In the genomic region with DNA sequence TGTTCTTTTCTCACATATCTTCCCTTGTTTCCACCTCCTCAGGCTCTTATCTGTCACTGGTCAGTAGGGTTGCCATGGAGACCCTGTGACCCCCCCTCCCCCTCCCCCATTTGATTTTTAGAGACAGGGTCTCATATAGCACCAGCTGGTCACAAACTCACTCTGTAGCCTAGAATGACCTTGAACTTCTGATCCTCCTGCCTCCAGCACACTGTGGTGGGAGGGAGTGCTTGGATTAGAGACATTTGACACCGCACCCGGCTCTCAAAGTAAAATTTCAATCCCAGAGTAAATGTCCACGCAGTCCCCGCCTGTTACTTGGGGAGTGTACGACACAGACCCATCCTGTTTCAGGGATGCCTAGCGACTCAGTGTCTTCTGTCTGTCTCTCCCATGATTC, we compare ENCODE assay signal across 23 mouse cellular contexts. TPM values are rescaled to one million over a fixed set of nuclear protein-coding genes. Genes with fewer than 3 reads are reported as not detected.
A peak's percentile ranks its signal among the peaks of the same experiment; 100 is the strongest.
DNase-seq lines count a peak whose midpoint lies in the region; ATAC-seq and TF ChIP-seq lines count a peak whose summit lies in the region.
"Had no signal": no experiment of that assay in that cellular context is flagged by ENCODE, and none has a peak within 500 bp of the region (broad histone marks: within the 10 kb centered on the region; RNA-seq: fewer than 3 reads in every experiment).

No protein-coding gene starts in this region.

- no peak overlapping the region for H3K4me2 ChIP-seq in hindbrain, embryonic 12.5 days (replicated peaks)
- H3K4me2 ChIP-seq in hindbrain, postnatal 0 days (ENCODE audit: low read depth, low read length) = no peak overlapping the region
- no peak overlapping the region for H3K4me2 ChIP-seq in midbrain, embryonic 12.5 days (replicated peaks)
- H3K4me2 ChIP-seq in midbrain, embryonic 11.5 days = no peak overlapping the region
- H3K4me2 ChIP-seq: embryonic facial prominence, embryonic 15.5 days; forebrain, embryonic 15.5 days had no signal

- ATAC-seq in hindbrain, embryonic 12.5 days (ENCODE audit: low FRiP score) = peak; percentile 14; the same call in 1 of the 2 replicates
- no peak for ATAC-seq in hindbrain, postnatal 0 days
- no peak for ATAC-seq in midbrain, embryonic 12.5 days (ENCODE audit: low FRiP score, low read depth)
- ATAC-seq in midbrain, embryonic 11.5 days (ENCODE audit: low FRiP score) = no peak
- ATAC-seq: CD4-positive, CD25-positive, alpha-beta regulatory T cell, adult 4 months; forebrain, embryonic 15.5 days had no signal

- no peak overlapping the region for H3K9ac ChIP-seq in hindbrain, embryonic 12.5 days
- no peak overlapping the region for H3K9ac ChIP-seq in hindbrain, postnatal 0 days (replicated peaks; ENCODE audit: low read length)
- H3K9ac ChIP-seq in midbrain, embryonic 12.5 days (replicated peaks) = no peak overlapping the region
- no peak overlapping the region for H3K9ac ChIP-seq in midbrain, embryonic 11.5 days (ENCODE audit: low read length)
- H3K9ac ChIP-seq: embryonic facial prominence, embryonic 15.5 days; forebrain, embryonic 15.5 days had no signal

- no peaks in the 10 kb centered on the region for H3K27me3 ChIP-seq in hindbrain, embryonic 12.5 days
- no peaks in the 10 kb centered on the region for H3K27me3 ChIP-seq in hindbrain, postnatal 0 days (ENCODE audit: insufficient read depth, low read length)
- no peaks in the 10 kb centered on the region for H3K27me3 ChIP-seq in midbrain, embryonic 12.5 days
- H3K27me3 ChIP-seq in midbrain, embryonic 11.5 days (ENCODE audit: control insufficient read depth, insufficient read depth, low read length) = no peaks in the 10 kb centered on the region
- H3K27me3 ChIP-seq: embryonic facial prominence, embryonic 15.5 days; forebrain, embryonic 15.5 days had no signal

- peak; percentile 29 for DNase-seq in embryo, embryonic 10.5 days (ENCODE audit: low spot score)
- DNase-seq in embryo, embryonic 11 days = no peak
- DNase-seq in hindbrain, postnatal 0 days (ENCODE audit: low spot score) = no peak
- DNase-seq in midbrain, embryonic 11.5 days (ENCODE audit: low spot score, missing footprints) = no peak
- DNase-seq in ES-CJ7 (ENCODE audit: low read depth, low spot score) = peak; percentile 57
- DNase-seq in layer of hippocampus, postnatal 14 days (ENCODE audit: low spot score in 2 of 2) = no peak
- DNase-seq: adrenal gland, adult 2 months; adrenal gland, postnatal 25 days; B cell, adult 2 months; cerebellum, adult 18-20 months; cerebellum, adult 9-11 months; cerebellum, postnatal 36 days; gastrocnemius, postnatal 10 days; heart, adult 18-20 months; heart, postnatal 10 days; heart, postnatal 4 days had no signal

- peaks cover 34% of the 10 kb centered on the region for H3K36me3 ChIP-seq in hindbrain, embryonic 12.5 days
- peaks cover 11% of the 10 kb centered on the region for H3K36me3 ChIP-seq in hindbrain, postnatal 0 days (ENCODE audit: insufficient read depth, low read length)
- peaks cover 54% of the 10 kb centered on the region for H3K36me3 ChIP-seq in midbrain, embryonic 12.5 days
- H3K36me3 ChIP-seq in midbrain, embryonic 11.5 days (ENCODE audit: control insufficient read depth, insufficient read depth, low read length) = peaks cover 7% of the 10 kb centered on the region; the same call in 1 of the 2 replicates

- peak overlapping the region; percentile 60 for H3K27ac ChIP-seq in hindbrain, embryonic 12.5 days
- no peak overlapping the region for H3K27ac ChIP-seq in hindbrain, postnatal 0 days
- H3K27ac ChIP-seq in midbrain, embryonic 12.5 days (replicated peaks) = 0 out of 2 replicates have a peak overlapping the region, but pooled peaks have one; percentile 17
- H3K27ac ChIP-seq in midbrain, embryonic 11.5 days (ENCODE audit: low read depth, low read length) = no peak overlapping the region
- H3K27ac ChIP-seq: embryonic facial prominence, embryonic 15.5 days; forebrain, embryonic 15.5 days; heart, embryonic 10.5 days had no signal

- no peak for TF ChIP-seq CTCF in hindbrain, postnatal 0 days (IDR thresholded peaks at IDR 0.05; ENCODE audit: low read depth)

- no peak overlapping the region for H3K4me3 ChIP-seq in hindbrain, embryonic 12.5 days
- no peak overlapping the region for H3K4me3 ChIP-seq in hindbrain, postnatal 0 days (ENCODE audit: low read length)
- no peak overlapping the region for H3K4me3 ChIP-seq in midbrain, embryonic 12.5 days
- H3K4me3 ChIP-seq in midbrain, embryonic 11.5 days (ENCODE audit: low read depth, low read length) = no peak overlapping the region
- H3K4me3 ChIP-seq: embryonic facial prominence, embryonic 15.5 days; erythroblast, embryonic 14.5 days; forebrain, embryonic 15.5 days; heart, embryonic 10.5 days had no signal

- 81% methylated on average over 6 of the region's 6 CpGs for WGBS in hindbrain, embryonic 12.5 days
- 87% methylated on average over 6 of the region's 6 CpGs for WGBS in hindbrain, postnatal 0 days
- 83% methylated on average over 6 of the region's 6 CpGs for WGBS in midbrain, embryonic 12.5 days
- WGBS in midbrain, embryonic 11.5 days = 88% methylated on average over 6 of the region's 6 CpGs

- H3K9me3 ChIP-seq in hindbrain, embryonic 12.5 days (replicated peaks) = no peaks in the 10 kb centered on the region
- H3K9me3 ChIP-seq in hindbrain, postnatal 0 days (ENCODE audit: low read length) = no peaks in the 10 kb centered on the region
- H3K9me3 ChIP-seq in midbrain, embryonic 12.5 days = no peaks in the 10 kb centered on the region
- no peaks in the 10 kb centered on the region for H3K9me3 ChIP-seq in midbrain, embryonic 11.5 days (ENCODE audit: control insufficient read depth, low read length)
- H3K9me3 ChIP-seq: embryonic facial prominence, embryonic 15.5 days; forebrain, embryonic 15.5 days; heart, embryonic 10.5 days had no signal

- H3K4me1 ChIP-seq in hindbrain, embryonic 12.5 days = peaks cover 48% of the 10 kb centered on the region
- peaks cover 15% of the 10 kb centered on the region for H3K4me1 ChIP-seq in hindbrain, postnatal 0 days (ENCODE audit: insufficient read depth, low read length)
- H3K4me1 ChIP-seq in midbrain, embryonic 12.5 days = peaks cover 37% of the 10 kb centered on the region
- no peaks in the 10 kb centered on the region for H3K4me1 ChIP-seq in midbrain, embryonic 11.5 days (ENCODE audit: control insufficient read depth, insufficient read depth, low read length)

RNA-seq across cellular contexts. Expression of gene Arhgef10l, which starts 51.7 kb away (rescaled TPM):
- 31.2 and 31.7 TPM in 2 replicates for polyA plus RNA-seq in hindbrain, embryonic 12.5 days (2016; fragmentation: Nextera tagmentation; extraction: Ambion mirVana)
- total RNA-seq in hindbrain, postnatal 0 days (2014; rRNA removed) = 79.2 and 79.4 TPM in 2 replicates
- 22.5 and 22.6 TPM in 2 replicates for polyA plus RNA-seq in hindbrain, postnatal 0 days (2015; fragmentation: Nextera tagmentation; extraction: Ambion mirVana)
- 34.2 and 36.5 TPM in 2 replicates for polyA plus RNA-seq in midbrain, embryonic 12.5 days (2016; fragmentation: Nextera tagmentation; extraction: Ambion mirVana)
- polyA plus RNA-seq in midbrain, embryonic 11.5 days (2014; fragmentation: Nextera tagmentation; extraction: Ambion mirVana) = 17.6 and 18.5 TPM in 2 replicates
- total RNA-seq in layer of hippocampus, postnatal 14 days (2021) = 10 to 100 TPM; 48.8 to 50.8 TPM

Comparison
In these comparisons a context has a peak if more than half of its experiments do, and no peak if none do; other contexts are left out.
1. DNase-seq: peak in embryo, embryonic 10.5 days (single experiment) and ES-CJ7 (single experiment); none in embryo, embryonic 11 days (single experiment), hindbrain, postnatal 0 days (single experiment), midbrain, embryonic 11.5 days (single experiment) and layer of hippocampus, postnatal 14 days (0 of 2).
2. H3K27ac ChIP-seq: peak in hindbrain, embryonic 12.5 days (single experiment) and midbrain, embryonic 12.5 days (single experiment); none in hindbrain, postnatal 0 days (single experiment) and midbrain, embryonic 11.5 days (single experiment).